Mouse (Mus musculus) heart, postnatal 4 days (tissue): ENCODE results near the gene Aqp5. TPM values are rescaled to one million over a fixed set of nuclear protein-coding genes. Genes with fewer than 3 reads are reported as not detected.

Experiments used
- DNase-seq: peaks from one replicate; pipeline ENCODE4 v3.0.0; 2021
- total RNA-seq, 2 experiments: library from RNA; stranded (reverse); gene quantifications; 2 replicates each; pipeline ENCODE4 v1.2.3; 2021

Aqp5 gene
- total RNA-seq, 2 experiments from 2014 or later, result 0.57 TPM; not detected in 1

- no peak for DNase-seq
Observed at GRCm38 (mm10) chr15:99638124-99638485, 47.5 kb downstream of the Aqp5 start.

GRCm38 (mm10) chr15:99642622-99643021 lies 52.0 kb downstream of the Aqp5 start:
- no peak for DNase-seq

GRCm38 (mm10) chr15:99643832-99644231 lies 53.2 kb downstream of the Aqp5 start:
- no peak for DNase-seq

Other genes starting within 250 kb of the Aqp5 start
- gene Fmnl3, start 220.3 kb upstream of the Aqp5 start, total RNA-seq, result 10 to 100 TPM; 42.6 to 44.4 TPM
- gene Tmbim6, start 197.9 kb upstream of the Aqp5 start, total RNA-seq, result 100 to 1,000 TPM; 197 to 201 TPM
- gene Nckap5l, start 133.0 kb upstream of the Aqp5 start, total RNA-seq, result 10 to 100 TPM; 20.0 to 23.6 TPM
- gene Bcdin3d, start 116.1 kb upstream of the Aqp5 start, total RNA-seq, result 1 to 10 TPM; 4.9 to 5.0 TPM
- not detected for gene Faim2, start 62.6 kb upstream of the Aqp5 start, total RNA-seq
- not detected for gene Aqp2, start 11.7 kb upstream of the Aqp5 start, total RNA-seq
- gene Aqp6, start 10.6 kb downstream of the Aqp5 start, total RNA-seq, result not detected
- 10 to 100 TPM; 88.5 to 98.7 TPM for gene Racgap1, start 60.9 kb downstream of the Aqp5 start, total RNA-seq
- 1 to 10 TPM in 1 of 2 experiments, under 1 TPM in 1; 0.77 to 1.0 TPM for gene Asic1, start 79.6 kb downstream of the Aqp5 start, total RNA-seq
- gene Smarcd1, start 111.3 kb downstream of the Aqp5 start, total RNA-seq, result 10 to 100 TPM; 46.5 to 47.7 TPM
- 1 to 10 TPM; 3.7 to 4.8 TPM for gene Gm17349, start 114.7 kb downstream of the Aqp5 start, total RNA-seq
- gene Gpd1, start 126.7 kb downstream of the Aqp5 start, total RNA-seq, result 10 to 100 TPM; 24.5 to 26.4 TPM
- 100 to 1,000 TPM; 150 to 159 TPM for gene Cox14, start 134.8 kb downstream of the Aqp5 start, total RNA-seq
- gene Cers5, start 182.1 kb downstream of the Aqp5 start, total RNA-seq, result 10 to 100 TPM; 29.3 to 31.3 TPM